Mouse (Mus musculus): Measurements from ENCODE around the gene Mrtfb. TPM values are rescaled to one million over a fixed set of nuclear protein-coding genes. Genes with fewer than 3 reads are reported as not detected.
A peak's percentile ranks its signal among the peaks of the same experiment; 100 is the strongest.

The Mrtfb gene
- polyA plus RNA-seq, 1 experiment from 2014 or later = 15.2 TPM

DNA sequence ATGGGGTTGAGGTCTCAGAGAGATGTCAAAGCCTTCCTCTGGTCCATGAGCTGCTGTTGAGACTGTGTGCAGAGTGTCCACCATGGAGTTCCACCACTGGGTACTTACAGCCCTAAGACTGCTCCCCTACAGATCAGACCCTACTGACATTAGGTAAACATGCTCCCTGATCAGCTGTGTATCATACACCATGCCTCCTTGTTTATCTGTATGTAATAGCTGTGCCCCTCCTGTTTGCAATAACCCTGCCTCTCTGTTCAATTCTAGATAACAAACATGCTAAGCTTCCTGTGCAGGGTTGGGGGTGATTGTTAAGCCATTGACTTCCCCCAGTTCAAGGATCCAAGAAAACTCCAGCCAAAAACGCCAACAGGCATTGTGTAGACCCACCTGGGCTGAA, 174.7 kb downstream of the Mrtfb start:
- Histone ChIP-seq H3K9me3 (no peaks in the 10 kb centered on the region), H3K27ac (replicated peaks) (no peak overlapping the region), H3K36me3 (no peaks in the 10 kb centered on the region), H3K4me2 (replicated peaks) (no peak overlapping the region), H3K4me3 (no peak overlapping the region), H3K9ac (replicated peaks) (no peak overlapping the region), H3K4me1 (no peaks in the 10 kb centered on the region), H3K27me3 (no peaks in the 10 kb centered on the region)
- 79% methylated on average over 1 of the region's 1 CpGs for WGBS
- ATAC-seq (ENCODE audit: low FRiP score, low read depth) = no peak

- H3K4me1 ChIP-seq = peaks cover 7% of the 10 kb centered on the region; the same call in 1 of the 2 replicates
- H3K4me3 ChIP-seq = no peak overlapping the region
- 77% methylated on average over 2 of the region's 2 CpGs for WGBS
- no peaks in the 10 kb centered on the region for H3K36me3 ChIP-seq
- no peak overlapping the region for H3K27ac ChIP-seq (replicated peaks)
- no peak overlapping the region for H3K9ac ChIP-seq (replicated peaks)
- no peaks in the 10 kb centered on the region for H3K9me3 ChIP-seq
- ATAC-seq (ENCODE audit: low FRiP score, low read depth) = no peak
- H3K4me2 ChIP-seq (replicated peaks) = no peak overlapping the region
- H3K27me3 ChIP-seq = no peaks in the 10 kb centered on the region
Measured at GRCm38 (mm10) chr16:13435627-13436026, 179.3 kb downstream of the Mrtfb start.

- ATAC-seq (ENCODE audit: low FRiP score, low read depth) = peak; percentile 93
- WGBS = under 1% methylated on average over 58 of the region's 58 CpGs
Measured at GRCm38 (mm10) chr16:13437037-13437769, 180.9 kb downstream of the Mrtfb start.

GRCm38 (mm10) chr16:13437770-13438372, 181.6 kb downstream of the Mrtfb start:
- peaks cover 3% of the 10 kb centered on the region; the same call in 1 of the 2 replicates for H3K27me3 ChIP-seq
- H3K36me3 ChIP-seq = no peaks in the 10 kb centered on the region
- H3K9me3 ChIP-seq = no peaks in the 10 kb centered on the region
- peak overlapping the region; percentile 63 for H3K27ac ChIP-seq (replicated peaks)
- peak overlapping the region; percentile 69 for H3K4me2 ChIP-seq (replicated peaks)
- H3K4me1 ChIP-seq = peaks cover 7% of the 10 kb centered on the region; the same call in 1 of the 2 replicates
- ATAC-seq (ENCODE audit: low FRiP score, low read depth) = peak; percentile 67
- WGBS = under 1% methylated on average over 24 of the region's 24 CpGs
- peak overlapping the region; percentile 62 for H3K9ac ChIP-seq (replicated peaks)
- peak overlapping the region; percentile 59 for H3K4me3 ChIP-seq

More at GRCm38 (mm10) chr16:13437037-13437769, 180.9 kb downstream of the Mrtfb start:
- Histone ChIP-seq H3K36me3 (no peaks in the 10 kb centered on the region), H3K27me3 (no peaks in the 10 kb centered on the region), H3K4me3 (peak overlapping the region; percentile 59), H3K4me2 (replicated peaks) (peak overlapping the region; percentile 69), H3K4me1 (peaks cover 7% of the 10 kb centered on the region; the same call in 1 of the 2 replicates), H3K9me3 (no peaks in the 10 kb centered on the region), H3K27ac (replicated peaks) (peak overlapping the region; percentile 63), H3K9ac (replicated peaks) (peak overlapping the region; percentile 62)

GRCm38 (mm10) chr16:13440468-13440867, 184.2 kb downstream of the Mrtfb start:
- no peak overlapping the region for H3K4me2 ChIP-seq (replicated peaks)
- H3K4me3 ChIP-seq = no peak overlapping the region
- 42% methylated on average over 6 of the region's 6 CpGs for WGBS
- no peak overlapping the region for H3K27ac ChIP-seq (replicated peaks)
- H3K4me1 ChIP-seq = peaks cover 7% of the 10 kb centered on the region; the same call in 1 of the 2 replicates
- no peak overlapping the region for H3K9ac ChIP-seq (replicated peaks)
- no peaks in the 10 kb centered on the region for H3K36me3 ChIP-seq
- H3K9me3 ChIP-seq = no peaks in the 10 kb centered on the region
- peaks cover 21% of the 10 kb centered on the region for H3K27me3 ChIP-seq
- ATAC-seq (ENCODE audit: low FRiP score, low read depth) = no peak

GRCm38 (mm10) chr16:13443764-13444163, 187.5 kb downstream of the Mrtfb start:
- Histone ChIP-seq H3K4me2 (replicated peaks) (no peak overlapping the region), H3K9ac (replicated peaks) (no peak overlapping the region), H3K9me3 (no peaks in the 10 kb centered on the region), H3K4me3 (no peak overlapping the region), H3K27me3 (peaks cover 49% of the 10 kb centered on the region), H3K4me1 (peaks cover 23% of the 10 kb centered on the region; the same call in 1 of the 2 replicates), H3K36me3 (no peaks in the 10 kb centered on the region), H3K27ac (replicated peaks) (no peak overlapping the region)
- ATAC-seq (ENCODE audit: low FRiP score, low read depth) = no peak
- WGBS = 67% methylated on average over 1 of the region's 1 CpGs

GRCm38 (mm10) chr16:13445461-13445860, 189.2 kb downstream of the Mrtfb start:
- Histone ChIP-seq H3K9ac (replicated peaks) (no peak overlapping the region), H3K4me2 (replicated peaks) (no peak overlapping the region), H3K27ac (replicated peaks) (no peak overlapping the region), H3K4me3 (no peak overlapping the region), H3K27me3 (peaks cover 66% of the 10 kb centered on the region), H3K9me3 (no peaks in the 10 kb centered on the region), H3K4me1 (peaks cover 40% of the 10 kb centered on the region), H3K36me3 (no peaks in the 10 kb centered on the region)
- 65% methylated on average over 5 of the region's 5 CpGs for WGBS
- ATAC-seq (ENCODE audit: low FRiP score, low read depth) = no peak

- Histone ChIP-seq H3K4me2 (replicated peaks) (peak overlapping the region; percentile 99), H3K36me3 (no peaks in the 10 kb centered on the region), H3K27ac (replicated peaks) (no peak overlapping the region), H3K27me3 (peaks cover 67% of the 10 kb centered on the region), H3K4me3 (peak overlapping the region; percentile 71), H3K9me3 (no peaks in the 10 kb centered on the region), H3K9ac (replicated peaks) (no peak overlapping the region), H3K4me1 (peaks cover 50% of the 10 kb centered on the region)
- 21% methylated on average over 15 of the region's 15 CpGs for WGBS
- no peak for ATAC-seq (ENCODE audit: low FRiP score, low read depth)
Measured at GRCm38 (mm10) chr16:13446488-13446887, 190.2 kb downstream of the Mrtfb start.

DNA sequence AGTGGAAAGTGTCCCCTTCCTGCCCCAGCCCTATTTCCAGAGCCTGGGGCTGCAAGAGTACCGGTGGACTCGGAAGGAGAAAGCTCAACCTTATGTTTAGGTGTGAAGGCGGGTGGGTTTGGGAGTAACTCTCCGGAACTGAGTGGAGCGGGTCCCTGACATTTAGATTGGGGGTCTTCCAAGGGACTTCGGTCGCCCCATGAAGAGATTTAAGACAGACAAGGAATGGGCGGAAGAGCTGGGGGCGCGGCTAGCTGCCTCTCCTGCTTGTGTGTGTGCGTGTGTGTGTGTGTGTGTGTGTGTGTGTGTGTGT, 190.6 kb downstream of the Mrtfb start:
- Histone ChIP-seq H3K36me3 (no peaks in the 10 kb centered on the region), H3K27ac (replicated peaks) (no peak overlapping the region), H3K4me3 (peak overlapping the region; percentile 71), H3K9me3 (no peaks in the 10 kb centered on the region), H3K4me1 (peaks cover 53% of the 10 kb centered on the region), H3K4me2 (replicated peaks) (peak overlapping the region; percentile 99), H3K27me3 (peaks cover 72% of the 10 kb centered on the region), H3K9ac (replicated peaks) (peak overlapping the region; percentile 78)
- peak; percentile 3; the same call in 1 of the 2 replicates for ATAC-seq (ENCODE audit: low FRiP score, low read depth)
- 2% methylated on average over 8 of the region's 11 CpGs for WGBS

DNA sequence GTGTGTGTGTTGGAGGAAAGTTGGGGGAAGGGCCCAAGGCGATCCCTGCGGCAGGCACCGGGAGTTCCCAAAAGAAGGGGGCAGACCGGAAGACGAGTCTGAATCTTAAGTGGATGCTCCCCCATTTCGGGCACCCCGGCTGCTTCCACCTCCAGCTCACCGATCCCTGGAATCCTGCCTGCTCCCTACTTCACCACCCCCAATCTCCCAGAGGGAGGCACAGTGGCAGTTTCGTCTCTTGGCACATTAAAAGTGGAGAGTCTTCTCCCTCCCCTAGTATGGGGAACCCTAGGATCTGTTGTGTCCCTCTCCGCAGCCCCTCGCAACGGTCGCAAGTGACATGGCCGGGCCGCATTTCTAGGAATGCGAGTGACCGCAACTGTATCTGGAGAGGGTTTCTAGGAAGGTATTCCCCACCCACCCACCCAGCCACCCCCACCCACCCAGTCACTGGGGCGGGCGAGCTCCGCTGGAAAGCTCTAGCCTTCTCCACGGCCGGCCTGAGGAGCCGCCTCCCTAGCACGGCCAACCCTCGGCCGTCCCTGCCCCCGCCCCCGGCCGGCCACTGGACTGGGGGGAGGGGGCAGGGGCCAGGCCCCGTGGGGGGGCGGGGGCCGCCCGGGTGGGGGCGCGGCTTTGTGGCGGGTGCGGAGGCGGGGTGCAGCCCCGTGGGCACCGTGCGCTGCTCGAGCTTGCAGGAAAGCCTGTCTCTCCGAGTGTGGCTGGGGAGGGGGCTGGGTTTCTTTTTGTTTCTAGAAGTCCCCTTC, 191.2 kb downstream of the Mrtfb start:
- peak overlapping the region; percentile 99 for H3K4me2 ChIP-seq (replicated peaks)
- H3K9me3 ChIP-seq = no peaks in the 10 kb centered on the region
- under 1% methylated on average over 43 of the region's 43 CpGs for WGBS
- peak; percentile 62 for ATAC-seq (ENCODE audit: low FRiP score, low read depth)
- H3K9ac ChIP-seq (replicated peaks) = peak overlapping the region; percentile 78
- H3K4me1 ChIP-seq = peaks cover 53% of the 10 kb centered on the region
- H3K36me3 ChIP-seq = no peaks in the 10 kb centered on the region
- peak overlapping the region; percentile 71 for H3K4me3 ChIP-seq
- H3K27me3 ChIP-seq = peaks cover 77% of the 10 kb centered on the region
- no peak overlapping the region for H3K27ac ChIP-seq (replicated peaks)

DNA sequence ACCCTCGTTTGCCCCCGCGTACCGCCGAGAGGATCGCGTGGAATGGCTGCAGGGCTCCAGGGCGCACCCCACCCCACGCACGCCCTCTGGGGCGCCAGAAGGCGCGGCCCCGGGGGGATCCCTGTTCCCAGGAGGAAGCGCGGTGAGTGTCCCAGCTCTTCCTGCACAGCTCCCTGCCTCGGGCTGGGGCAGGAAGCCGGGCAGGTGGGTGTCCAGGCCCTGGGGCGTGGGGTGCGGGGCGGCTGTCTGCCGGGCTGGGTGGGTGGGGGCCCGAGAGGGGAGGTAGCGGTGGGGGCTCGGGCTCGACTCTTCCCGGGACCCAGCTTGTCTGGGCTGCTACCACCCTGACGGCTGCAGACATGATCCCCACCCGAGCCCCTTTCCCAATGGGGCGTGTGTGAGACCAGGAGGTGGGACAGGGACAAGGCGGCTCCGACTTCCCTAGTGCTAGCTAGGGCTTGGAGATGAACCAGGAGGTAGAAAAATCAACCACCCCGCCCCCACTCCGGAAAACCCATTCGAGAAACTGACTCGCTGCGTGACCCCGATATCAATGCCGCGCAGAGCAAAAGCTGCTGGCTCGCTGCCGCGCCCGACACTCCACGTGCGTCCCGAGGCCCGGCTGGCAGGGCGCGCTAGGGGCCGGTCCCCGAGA, 191.9 kb downstream of the Mrtfb start:
- H3K9me3 ChIP-seq = no peaks in the 10 kb centered on the region
- peaks cover 79% of the 10 kb centered on the region for H3K27me3 ChIP-seq
- H3K27ac ChIP-seq (replicated peaks) = no peak overlapping the region
- H3K4me1 ChIP-seq = peaks cover 53% of the 10 kb centered on the region
- H3K4me3 ChIP-seq = peak overlapping the region; percentile 71
- H3K9ac ChIP-seq (replicated peaks) = peak overlapping the region; percentile 78
- H3K4me2 ChIP-seq (replicated peaks) = peak overlapping the region; percentile 99
- 0% methylated on average over 39 of the region's 52 CpGs for WGBS
- ATAC-seq (ENCODE audit: low FRiP score, low read depth) = peak; percentile 52
- H3K36me3 ChIP-seq = no peaks in the 10 kb centered on the region
